Mouse (Mus musculus) limb, embryonic 14.5 days (tissue): Measurements from ENCODE around the gene Tmem160. TPM values are rescaled to one million over a fixed set of nuclear protein-coding genes. Genes with fewer than 3 reads are reported as not detected.
A peak's percentile ranks its signal among the peaks of the same experiment; 100 is the strongest.

Source experiments
- ATAC-seq: fragments of 200-750 bp; cut with Nextera tagmentation; 2 replicates; pipeline ENCODE4 v1.8.0; 2017; ENCODE audit warnings: low read depth, moderate number of reproducible peaks, moderate TSS enrichment; ENCODE audit not compliant: low FRiP score
- DNase-seq: peaks from one replicate; pipeline ENCODE4 v3.0.0-alpha.2; 2015; ENCODE audit warnings: low spot score
- H3K27ac ChIP-seq: fragments of 300-500 bp; sonication (generic); replicated peaks from 2 replicates; pipeline ENCODE4 v1.5.1; 2014; ENCODE audit warnings: low read depth, mild to moderate bottlenecking, low read length, moderate library complexity, mixed read lengths
- H3K27me3 ChIP-seq: fragments of 300-500 bp; sonication (generic); 2 replicates; pipeline ENCODE4 v1.6.1; 2014; ENCODE audit warnings: low read length, mixed read lengths; ENCODE audit not compliant: control insufficient read depth, insufficient read depth
- H3K36me3 ChIP-seq: fragments of 300-500 bp; sonication (generic); 2 replicates; pipeline ENCODE4 v1.6.1; 2014; ENCODE audit warnings: mild to moderate bottlenecking, low read length, moderate library complexity, mixed read lengths; ENCODE audit not compliant: control insufficient read depth, insufficient read depth
- H3K4me1 ChIP-seq: fragments of 300-500 bp; sonication (generic); 2 replicates; pipeline ENCODE4 v1.6.1; 2014; ENCODE audit warnings: antibody characterized with exemption, low read length, mixed read lengths; ENCODE audit not compliant: control insufficient read depth, insufficient read depth
- H3K4me2 ChIP-seq: fragments of 300-500 bp; sonication (generic); replicated peaks from 2 replicates; pipeline ENCODE4 v1.6.1; 2014; ENCODE audit warnings: low read depth, mild to moderate bottlenecking, low read length, moderate library complexity; ENCODE audit not compliant: severe bottlenecking
- H3K4me3 ChIP-seq: fragments of 300-500 bp; sonication (generic); replicated peaks from 2 replicates; pipeline ENCODE4 v1.5.1; 2014; ENCODE audit warnings: low read length
- H3K9ac ChIP-seq: fragments of 300-500 bp; sonication (generic); 2 replicates; pipeline ENCODE4 v1.6.1; 2014; ENCODE audit warnings: mild to moderate bottlenecking, low read depth, low read length, moderate library complexity; ENCODE audit not compliant: severe bottlenecking
- H3K9me3 ChIP-seq: fragments of 300-500 bp; sonication (generic); 2 replicates; pipeline ENCODE4 v1.6.1; 2016; ENCODE audit warnings: low read length; ENCODE audit not compliant: control insufficient read depth
- POLR2A ChIP-seq: fragments of 200-500 bp; IDR thresholded peaks from 2 replicates; pipeline ENCODE4 v1.8.0; 2012; ENCODE audit warnings: inconsistent platforms, mild to moderate bottlenecking, moderate library complexity, borderline replicate concordance; ENCODE audit not compliant: insufficient read depth, insufficient read length; ENCODE audit errors: extremely low read depth
- WGBS: fragments of 180-500 bp; shearing (Covaris S2); extraction: QIAGEN DNeasy Blood & Tissue Kit; methylation state at CpG from one replicate; pipeline ENCODE4 v1.1.7; 2014; 5-methylcytosine and 5-hydroxymethylcytosine counted together
- polyA plus RNA-seq, 2 experiments: library from polyadenylated mRNA; depleted of rRNA in 1 of 2; stranded (reverse) in 1 of 2; unstranded in 1 of 2; fragments of >200 nt; fragmentation: Nextera tagmentation in 1 of 2; extraction: Ambion mirVana in 1 of 2; gene quantifications; 2 replicates each; pipeline versions ENCODE4 v1.2.1 to v1.2.3; 2012 to 2014

The Tmem160 gene
- 32.8 and 41.6 TPM in 2 replicates for polyA plus RNA-seq (2012; rRNA removed)
- polyA plus RNA-seq (2014; fragmentation: Nextera tagmentation; extraction: Ambion mirVana) = 42.7 and 51.3 TPM in 2 replicates

DNA sequence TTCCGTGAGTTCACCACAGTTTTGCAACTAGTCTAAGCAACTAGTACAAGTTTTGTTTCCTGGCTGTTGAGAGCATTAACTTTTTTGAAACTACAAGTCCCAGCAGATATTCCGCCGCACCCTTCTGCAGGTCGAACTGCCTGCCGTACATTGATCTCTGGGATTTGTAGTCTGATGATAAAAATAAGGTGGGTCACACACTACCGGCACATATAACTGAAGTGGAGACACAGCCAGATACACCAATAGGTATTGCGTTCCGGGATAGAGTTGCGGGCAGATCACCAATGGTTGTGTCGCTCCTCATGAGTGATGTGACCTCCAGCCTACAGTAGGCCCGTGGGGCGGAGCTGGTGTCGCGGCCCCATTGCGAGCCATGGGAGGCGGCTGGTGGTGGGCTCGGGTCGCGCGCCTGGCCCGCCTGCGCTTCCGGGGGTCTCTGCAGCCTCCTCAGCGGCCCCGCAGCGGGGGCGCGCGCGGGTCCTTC lies at the start of gene Tmem160:
Gene Tmem160, plus strand, starts transcription at position 193 of the 487 bp plus-strand sequence.
- no peak for TF ChIP-seq POLR2A
- DNase-seq (peak; percentile 97), ATAC-seq (peak; percentile 99)
- no peak within 1 kb of the TSS for H3K27ac ChIP-seq
- H3K9me3 ChIP-seq = no peaks in the 10 kb centered on the region
- H3K4me1 ChIP-seq = peaks cover 7% of the 10 kb centered on the region
- peak within 1 kb of the TSS; percentile 60 for H3K9ac ChIP-seq
- H3K27me3 ChIP-seq = no peaks in the 10 kb centered on the region
- peak within 1 kb of the TSS; percentile 86 for H3K4me2 ChIP-seq
- 2% methylated on average over 17 of the region's 30 CpGs for WGBS
- H3K4me3 ChIP-seq = peak within 1 kb of the TSS; percentile 70
- H3K36me3 ChIP-seq = no peaks in the 10 kb centered on the region

GRCm38 (mm10) chr7:16402968-16403948 lies 49.3 kb upstream of the Tmem160 start:
- Histone ChIP-seq H3K4me1 (peaks cover 38% of the 10 kb centered on the region), H3K27ac (peak overlapping the region; percentile 100), H3K9ac (peak overlapping the region; percentile 100), H3K36me3 (no peaks in the 10 kb centered on the region), H3K4me3 (peak overlapping the region; percentile 81), H3K9me3 (no peaks in the 10 kb centered on the region), H3K27me3 (no peaks in the 10 kb centered on the region), H3K4me2 (peak overlapping the region; percentile 77)
- DNase-seq (no peak), ATAC-seq (no peak)
- WGBS = 37% methylated on average over 21 of the region's 21 CpGs
- no peak for TF ChIP-seq POLR2A

GRCm38 (mm10) chr7:16404315-16405072 lies 48.1 kb upstream of the Tmem160 start:
- Histone ChIP-seq H3K4me1 (peaks cover 30% of the 10 kb centered on the region), H3K4me2 (peak overlapping the region; percentile 31), H3K27me3 (no peaks in the 10 kb centered on the region), H3K9me3 (no peaks in the 10 kb centered on the region), H3K4me3 (no peak overlapping the region), H3K36me3 (no peaks in the 10 kb centered on the region), H3K9ac (0 out of 2 replicates have a peak overlapping the region, but pooled peaks have one; percentile 29), H3K27ac (peak overlapping the region; percentile 81)
- ATAC-seq (no peak), DNase-seq (no peak)
- 87% methylated on average over 3 of the region's 3 CpGs for WGBS
- TF ChIP-seq POLR2A = no peak

DNA sequence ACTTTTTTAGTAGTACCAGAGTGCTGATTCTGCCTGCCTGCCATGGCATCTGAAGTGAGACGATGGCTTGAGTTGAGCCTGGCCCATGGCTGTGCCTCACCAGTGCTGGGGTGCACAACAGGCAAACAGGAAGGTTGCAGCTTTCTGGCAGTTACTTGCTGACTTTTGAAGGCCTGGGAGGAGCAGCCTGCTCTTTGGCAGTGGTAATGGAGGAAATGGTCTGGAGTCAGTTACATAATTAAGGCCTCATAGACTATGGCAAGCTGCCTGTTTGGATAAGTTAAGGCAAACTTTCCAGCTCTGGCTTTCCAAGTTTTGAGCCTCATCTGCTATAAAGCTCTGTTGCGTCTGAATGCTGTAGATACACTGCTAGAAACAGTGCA lies 47.5 kb upstream of the Tmem160 start:
- Histone ChIP-seq H3K27ac (peak overlapping the region; percentile 81), H3K9me3 (no peaks in the 10 kb centered on the region), H3K9ac (peak overlapping the region; percentile 29; the same call in 1 of the 2 replicates), H3K36me3 (no peaks in the 10 kb centered on the region), H3K4me1 (peaks cover 30% of the 10 kb centered on the region), H3K4me3 (no peak overlapping the region; the same call in 1 of the 2 replicates), H3K4me2 (peak overlapping the region; percentile 31), H3K27me3 (no peaks in the 10 kb centered on the region)
- TF ChIP-seq POLR2A = no peak
- ATAC-seq (no peak), DNase-seq (peak; percentile 81)
- 46% methylated on average over 2 of the region's 2 CpGs for WGBS
